Mouse (Mus musculus) adrenal gland, postnatal 4 days (tissue): ENCODE measurements around the gene Dut. TPM values are rescaled to one million over a fixed set of nuclear protein-coding genes. Genes with fewer than 3 reads are reported as not detected.
A peak's percentile ranks its signal among the peaks of the same experiment; 100 is the strongest.

Experiments
- DNase-seq, 2 experiments: peaks; one replicate each; pipeline ENCODE4 v3.0.0; 2021 to 2022; ENCODE audit warnings: low spot score in 2 of 2, mixed read lengths in 2 of 2
- long read RNA-seq, 2 experiments: library from polyadenylated mRNA; stranded (forward); transcript quantifications; one replicate each; pipeline ENCODE4 v2.0.0; 2021
- total RNA-seq, 2 experiments: library from RNA; stranded (reverse); gene quantifications; 2 replicates each; pipeline ENCODE4 v1.2.3; 2021

Dut gene
- total RNA-seq = 10 to 100 TPM; 73.2 to 75.0 TPM
- long read RNA-seq, experiment 1, transcript Dut-201 (6 exons, 1,950 nt) = major isoform, 29 of 66 reads
- long read RNA-seq, experiment 1, transcript Dut-202 (7 exons, 1,020 nt) = minor isoform, 12 of 66 reads
- long read RNA-seq, experiment 1, partial matches to known transcripts = 8 of 66 reads
- long read RNA-seq, experiment 1, other reads (novel, unspliced or antisense) = 17 of 66 reads
- long read RNA-seq, experiment 2, transcript Dut-201 (6 exons, 1,950 nt) = major isoform, 35 of 73 reads
- long read RNA-seq, experiment 2, transcript Dut-202 (7 exons, 1,020 nt) = minor isoform, 15 of 73 reads
- long read RNA-seq, experiment 2, partial matches to known transcripts = 4 of 73 reads
- long read RNA-seq, experiment 2, other reads (novel, unspliced or antisense) = 19 of 73 reads

DNA sequence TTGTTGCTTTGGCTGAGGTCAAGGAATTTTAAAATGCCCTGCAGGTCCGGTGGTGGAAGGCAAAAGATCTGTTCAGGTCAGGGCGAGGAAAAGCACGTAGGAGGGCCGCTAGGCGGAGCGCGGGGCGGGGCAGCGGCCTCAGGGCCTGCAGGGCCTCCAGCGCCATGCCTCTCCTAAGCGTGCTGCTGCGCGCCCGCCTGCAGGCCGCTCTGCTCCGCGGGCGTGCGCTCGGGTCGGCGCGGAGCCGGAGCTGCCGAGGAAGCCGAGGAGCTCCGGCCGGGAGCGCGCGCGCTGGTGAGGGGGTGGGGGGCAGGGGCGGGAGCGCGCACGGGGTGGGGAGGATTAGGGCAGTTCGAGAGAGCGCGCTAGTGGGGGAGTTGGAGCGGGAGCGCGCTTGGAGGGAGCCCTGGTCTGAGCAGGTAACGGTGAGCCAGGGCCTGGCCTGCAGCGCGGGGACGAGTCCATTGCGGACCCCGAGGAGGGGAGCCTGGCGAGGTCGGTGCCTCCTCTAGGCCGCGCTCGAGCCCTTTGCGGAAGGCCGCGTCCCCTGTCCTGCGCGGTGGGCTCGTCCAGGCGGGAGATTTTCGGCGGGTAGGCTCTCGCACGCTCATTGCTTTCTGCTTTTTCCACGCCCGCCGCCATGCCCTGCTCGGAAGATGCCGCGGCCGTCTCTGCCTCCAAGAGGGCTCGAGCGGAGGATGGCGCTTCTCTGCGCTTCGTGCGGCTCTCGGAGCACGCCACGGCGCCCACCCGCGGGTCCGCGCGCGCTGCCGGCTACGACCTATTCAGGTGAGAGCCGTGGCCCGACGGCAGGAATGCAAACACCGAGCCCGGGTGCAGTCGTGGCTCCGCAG is at the start of gene Dut:
Gene Dut, plus strand, starts transcription at position 83 of the 854 bp plus-strand sequence.
- DNase-seq = peak; percentile 66 to 84

DNA sequence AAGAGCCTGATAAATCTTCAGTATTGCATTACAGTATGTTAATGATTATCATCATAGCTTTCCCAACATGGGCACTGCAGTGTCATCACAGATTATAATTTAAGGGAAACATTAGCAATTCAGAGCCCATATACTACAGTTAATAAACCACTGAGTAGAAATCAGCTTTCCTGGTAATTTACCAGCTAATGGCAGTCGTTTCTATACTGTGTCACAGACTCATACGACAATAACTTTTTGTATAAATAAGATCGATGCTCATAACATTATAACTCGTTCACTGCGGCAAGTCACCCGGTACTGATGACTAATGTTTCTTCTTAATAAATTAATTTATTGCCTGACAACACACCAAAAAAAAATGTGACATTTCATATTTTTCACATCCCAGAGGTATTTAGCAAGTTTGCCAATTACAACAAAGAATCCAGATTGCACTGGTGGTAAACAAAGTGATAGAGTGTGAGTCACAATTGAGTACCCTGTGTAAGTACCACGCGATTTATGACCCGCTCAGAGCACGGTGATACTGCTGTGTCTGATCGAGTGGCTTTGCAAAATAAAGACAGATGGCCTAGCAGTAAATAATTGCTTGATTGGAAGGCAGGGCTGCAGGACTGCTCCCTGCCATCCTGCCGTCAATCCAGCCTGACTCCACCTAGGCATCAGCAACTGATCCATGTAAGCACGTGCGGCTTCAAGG is 37.9 kb upstream of the Dut start:
- DNase-seq = no peak

DNA sequence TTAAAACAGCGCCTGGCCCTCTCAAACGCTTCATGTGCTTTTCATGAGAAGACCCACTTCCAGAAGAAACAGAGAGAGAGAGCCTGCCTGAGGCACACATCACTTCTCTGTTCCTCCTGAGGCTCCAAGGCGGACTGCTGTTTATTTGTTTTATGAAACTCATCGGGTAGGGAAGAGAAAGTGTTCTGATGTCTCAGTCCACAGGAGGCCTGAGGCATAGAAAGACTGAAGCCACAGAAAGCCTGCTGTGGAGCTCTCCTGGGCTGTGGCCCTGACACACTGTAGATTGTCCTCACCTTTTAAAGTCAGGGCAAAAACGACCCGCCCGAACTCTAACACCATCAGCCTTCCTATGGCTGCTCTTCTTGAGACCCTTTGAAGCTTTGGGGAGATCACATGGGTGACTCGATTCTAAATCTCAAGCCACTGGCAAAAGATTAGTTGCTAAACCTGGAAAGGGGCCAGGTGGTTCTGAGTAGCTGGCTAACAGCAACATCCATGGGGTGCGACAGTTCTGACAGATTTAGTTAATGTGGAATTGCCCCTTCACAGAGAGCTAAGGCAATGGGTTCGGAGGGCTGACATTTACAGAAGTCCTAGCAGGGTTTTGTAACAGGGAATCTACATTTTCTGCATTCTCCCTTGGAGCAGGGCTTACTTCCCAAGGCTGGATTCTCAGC is 35.0 kb upstream of the Dut start:
- DNase-seq = no peak

DNA sequence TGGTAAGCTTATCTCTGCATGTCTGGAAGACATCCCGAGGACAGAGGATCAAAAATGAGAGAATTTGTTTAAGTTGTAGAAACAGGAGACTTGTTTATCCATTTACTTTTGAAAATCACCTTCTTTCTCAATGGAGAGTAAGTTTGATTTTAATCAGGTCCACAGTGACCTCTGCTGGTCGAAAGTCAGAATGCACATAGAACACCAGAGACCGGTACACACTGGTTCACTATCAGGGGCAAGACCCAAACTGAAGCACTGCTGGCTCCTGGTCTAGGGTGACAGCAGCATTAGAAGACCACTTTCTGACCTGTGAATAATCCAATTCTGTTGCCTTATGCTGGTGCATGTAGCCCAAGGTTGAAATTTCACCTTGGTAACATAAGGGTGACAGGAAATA is 32.4 kb upstream of the Dut start:
- DNase-seq = peak; percentile 19 to 22

DNA sequence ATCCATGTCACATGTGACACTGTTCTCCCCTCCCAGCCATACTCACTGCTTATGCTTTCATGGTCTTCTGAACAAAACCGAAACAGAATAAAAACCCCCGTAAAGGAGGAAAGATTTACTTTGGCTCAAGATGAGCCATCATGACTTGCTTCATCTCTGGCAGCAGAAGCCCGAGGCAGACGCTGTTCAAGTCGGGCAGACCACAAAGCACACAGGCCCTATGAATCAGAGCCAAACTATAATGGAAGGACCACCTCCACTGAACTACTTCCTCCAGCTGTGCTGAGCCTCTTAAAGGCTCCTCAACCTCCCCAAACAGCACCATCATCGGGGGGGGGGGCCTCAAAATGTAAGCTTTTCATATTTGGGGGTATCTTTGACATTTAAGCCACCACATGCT is 29.7 kb upstream of the Dut start:
- no peak for DNase-seq

DNA sequence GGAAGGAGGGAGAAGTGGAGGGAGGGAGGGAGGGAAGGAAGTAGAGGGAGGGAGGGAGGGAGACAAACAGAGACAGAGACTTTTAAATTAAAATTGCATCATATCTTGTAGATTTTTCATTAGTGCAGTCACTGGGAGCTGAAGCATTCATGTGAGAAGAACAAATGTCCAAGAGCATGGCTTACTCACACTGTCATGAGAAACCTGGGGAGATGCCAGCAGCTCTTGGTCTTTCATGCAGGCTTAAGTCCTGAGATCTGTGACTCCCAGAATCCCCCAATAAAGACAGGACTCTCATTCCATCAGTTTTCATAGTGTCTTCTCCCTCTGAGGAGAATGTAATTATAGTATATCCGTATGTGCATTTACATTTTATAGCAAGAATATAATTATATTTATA is 28.4 kb upstream of the Dut start:
- DNase-seq = no peak

DNA sequence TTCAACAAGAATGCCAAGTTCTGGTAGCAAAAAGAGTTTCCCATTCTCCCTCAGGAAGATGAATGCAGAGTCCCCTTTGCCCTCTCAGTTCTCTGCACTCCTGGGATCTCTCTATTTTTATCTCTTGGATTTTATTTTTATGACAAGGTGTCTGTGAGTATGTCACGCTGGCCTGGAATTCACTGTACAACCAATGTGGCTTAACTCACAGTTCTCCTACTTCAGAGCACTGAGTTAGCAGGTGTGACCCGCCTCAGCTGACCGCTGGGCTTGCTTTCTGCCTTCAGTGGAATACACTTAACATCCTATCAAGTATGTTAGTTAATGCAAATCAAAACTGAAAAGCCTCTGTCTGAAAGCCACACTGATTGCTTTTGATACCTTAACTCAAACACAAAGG is 27.7 kb upstream of the Dut start:
- DNase-seq = no peak

DNA sequence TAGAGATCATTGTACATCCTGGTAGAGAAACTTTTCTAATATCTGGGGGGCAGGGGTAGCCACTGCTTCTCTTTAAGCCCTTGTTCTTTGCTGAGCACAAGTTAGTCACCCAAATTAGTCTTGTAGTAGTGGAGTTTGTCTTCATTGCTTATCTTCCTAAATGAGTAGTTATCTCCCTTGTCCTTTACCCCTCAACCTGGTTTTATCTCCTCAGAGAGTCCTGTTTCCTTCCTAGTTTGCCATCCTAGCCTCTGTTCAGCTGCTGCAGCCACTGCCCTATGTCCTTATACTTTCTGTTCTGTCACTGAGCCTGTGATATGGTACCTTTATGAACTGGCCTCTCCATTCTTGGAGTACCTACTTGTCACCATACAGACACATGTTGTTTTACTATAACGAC is 25.3 kb upstream of the Dut start:
- DNase-seq = no peak

DNA sequence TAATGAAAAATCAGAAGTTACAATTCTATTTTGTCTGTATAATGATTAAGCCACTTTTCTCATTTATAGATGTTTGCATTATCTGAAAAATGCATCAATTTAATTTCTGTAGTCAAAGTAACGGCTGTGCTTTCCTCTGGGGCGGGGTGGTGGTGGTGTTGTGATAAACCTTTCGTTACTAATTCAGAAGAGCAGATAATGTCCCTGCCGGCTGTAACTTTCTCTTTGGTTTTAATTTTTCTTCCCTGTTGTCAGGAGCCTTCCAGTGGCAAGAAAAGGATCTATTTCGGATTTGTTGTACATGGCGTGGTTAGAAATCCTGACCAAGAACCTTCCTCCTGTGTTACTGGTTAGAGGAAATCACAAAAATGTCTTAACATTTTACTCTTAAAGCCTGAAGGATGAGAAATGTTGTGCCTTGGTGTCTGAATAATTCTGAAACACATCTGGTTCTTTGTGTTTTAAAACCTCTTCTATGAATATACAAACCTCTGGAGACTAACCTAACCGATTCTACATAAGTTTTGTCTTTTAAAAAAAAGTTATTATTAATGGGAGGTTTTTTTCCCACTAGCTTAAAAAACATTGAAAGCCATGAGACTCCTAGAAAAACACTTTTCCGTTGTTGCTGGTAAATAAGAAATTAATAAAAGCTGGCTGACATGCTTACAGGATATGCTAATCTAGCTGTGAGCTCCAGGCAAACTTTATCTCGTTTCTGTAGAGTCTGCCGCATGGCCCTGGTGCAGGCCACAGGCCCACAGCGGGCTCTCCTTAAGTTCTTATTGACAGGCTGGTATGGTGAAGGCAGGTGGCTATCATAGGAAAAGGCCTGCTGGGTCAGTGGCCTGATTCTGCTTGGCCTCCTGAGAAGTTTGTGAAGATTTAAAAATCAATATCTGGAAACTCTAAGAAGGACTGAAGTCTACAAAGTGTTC is 18.2 kb upstream of the Dut start:
- DNase-seq = no peak

DNA sequence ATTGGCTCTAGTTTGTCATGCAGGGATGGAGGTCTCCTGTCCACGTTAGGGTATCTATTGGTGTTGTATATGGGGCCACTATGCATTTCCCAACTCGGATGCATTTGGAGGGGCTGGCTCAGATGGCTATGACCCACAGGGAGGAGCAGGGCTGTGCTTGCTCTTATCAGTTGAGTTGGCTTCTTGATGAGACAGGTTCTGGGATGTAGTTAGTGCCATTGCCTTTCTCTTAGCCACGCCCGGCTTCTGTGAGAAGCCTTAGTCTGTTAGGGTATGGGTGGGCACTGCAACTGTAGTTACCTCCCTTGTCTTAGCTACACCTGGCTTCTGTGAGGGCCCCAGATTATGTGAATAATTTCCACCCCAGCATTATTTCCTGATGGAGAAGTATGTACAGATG is 14.8 kb upstream of the Dut start:
- no peak for DNase-seq

DNA sequence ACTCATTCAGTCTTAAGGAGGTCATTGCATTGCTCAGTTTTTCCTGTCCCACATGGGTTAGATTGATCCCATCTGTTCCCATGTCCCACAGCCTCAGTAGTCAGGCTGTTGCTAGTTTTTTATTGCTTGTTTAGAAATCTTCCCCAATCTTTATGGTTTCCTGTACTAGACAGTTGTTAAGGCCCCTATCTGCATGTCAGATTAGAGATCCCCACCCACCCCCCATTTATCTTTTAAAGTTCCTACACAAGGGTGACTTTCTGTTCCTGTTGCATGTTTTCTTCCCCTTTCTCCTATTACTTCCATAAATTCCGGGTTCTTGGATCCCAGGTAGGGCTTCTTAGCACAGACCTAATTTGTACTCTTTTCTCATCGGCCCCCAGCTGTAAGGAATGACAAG is 13.5 kb upstream of the Dut start:
- no peak for DNase-seq

DNA sequence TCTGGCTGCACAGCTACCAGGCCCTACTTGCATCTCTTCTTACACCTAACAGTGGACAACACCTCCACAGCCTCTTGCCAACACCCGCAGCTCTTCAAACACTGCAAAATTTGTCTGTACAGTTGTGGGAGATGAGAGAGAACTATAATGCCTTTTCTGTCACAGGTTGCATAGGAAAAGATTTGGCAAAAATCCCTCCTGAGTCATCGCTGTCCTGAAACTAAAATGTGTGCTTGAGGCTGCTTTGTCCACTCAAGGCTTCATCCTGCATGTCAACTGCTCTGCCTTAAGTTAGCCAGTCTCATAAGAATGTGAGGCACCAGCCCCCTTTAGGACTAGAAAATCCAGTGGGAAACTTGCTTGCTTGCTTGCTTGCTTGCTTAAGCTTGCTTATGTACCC is 12.9 kb upstream of the Dut start:
- no peak for DNase-seq

DNA sequence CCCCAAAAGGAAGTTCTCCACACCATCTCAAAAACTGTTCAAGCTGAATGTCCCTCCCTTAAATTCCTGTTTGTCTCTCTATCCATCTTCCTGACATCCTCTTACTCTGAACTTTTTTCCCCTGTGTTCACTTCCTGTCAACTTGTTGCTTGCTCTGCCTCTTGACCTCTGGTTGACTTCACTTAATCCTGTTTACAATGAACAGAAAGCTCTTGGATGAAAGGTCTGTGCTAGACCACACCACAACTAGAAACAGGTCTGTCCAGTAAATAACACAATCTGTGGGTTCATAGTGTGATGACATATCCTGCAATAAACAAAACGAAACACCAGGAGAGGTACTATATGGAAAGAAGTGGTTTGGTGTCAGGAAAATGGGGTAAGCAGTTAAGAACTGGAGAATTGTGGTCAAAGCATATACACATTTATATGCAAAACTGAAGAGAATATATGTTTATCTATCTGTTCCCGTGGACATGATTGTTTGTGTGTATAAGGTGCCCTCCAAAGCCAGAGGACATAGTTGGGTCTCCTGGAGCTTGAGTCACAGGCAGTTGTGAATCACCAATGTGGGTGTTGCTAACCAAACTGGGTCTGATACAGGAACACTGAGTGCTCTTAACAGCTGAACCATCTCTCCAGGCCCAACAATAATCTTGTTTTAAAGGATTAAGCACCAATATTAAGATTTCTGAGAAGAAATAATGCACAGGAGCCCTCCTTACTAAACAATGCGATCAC is 1.3 kb upstream of the Dut start:
- DNase-seq = no peak

DNA sequence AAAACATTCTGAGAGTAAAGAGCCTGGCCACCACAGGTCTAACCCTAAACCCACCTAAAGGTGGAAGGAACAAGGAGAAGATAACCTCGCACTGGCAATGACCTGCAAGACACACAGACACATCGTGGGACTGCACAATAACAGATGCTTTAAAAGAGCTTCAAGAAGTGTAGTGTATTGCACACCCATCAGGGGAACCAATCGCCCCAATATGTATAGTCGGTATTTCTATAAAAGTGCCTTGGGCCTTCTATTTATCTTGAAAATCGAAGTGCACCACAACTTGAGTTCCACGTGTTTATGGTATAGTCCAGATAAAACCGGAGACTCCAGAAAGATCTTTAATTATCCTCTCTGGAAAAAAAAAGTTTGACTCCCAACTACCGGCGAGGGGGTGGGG is 321 bp upstream of the Dut start:
- no peak for DNase-seq

DNA sequence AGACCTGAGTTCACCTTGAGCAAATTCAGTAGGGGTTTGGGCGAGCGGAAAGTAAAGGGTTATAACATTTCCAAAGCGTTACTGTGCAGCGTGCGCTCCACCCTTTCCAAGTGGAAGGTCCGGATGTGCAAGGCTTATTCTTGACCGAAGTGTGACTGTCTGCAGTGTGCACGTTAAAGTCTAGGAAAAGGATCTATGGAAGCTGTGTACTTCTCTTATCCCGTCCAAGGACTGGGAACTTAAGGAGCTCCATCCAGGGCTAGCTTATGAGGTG is 909 bp downstream of the Dut start:
- no peak for DNase-seq

DNA sequence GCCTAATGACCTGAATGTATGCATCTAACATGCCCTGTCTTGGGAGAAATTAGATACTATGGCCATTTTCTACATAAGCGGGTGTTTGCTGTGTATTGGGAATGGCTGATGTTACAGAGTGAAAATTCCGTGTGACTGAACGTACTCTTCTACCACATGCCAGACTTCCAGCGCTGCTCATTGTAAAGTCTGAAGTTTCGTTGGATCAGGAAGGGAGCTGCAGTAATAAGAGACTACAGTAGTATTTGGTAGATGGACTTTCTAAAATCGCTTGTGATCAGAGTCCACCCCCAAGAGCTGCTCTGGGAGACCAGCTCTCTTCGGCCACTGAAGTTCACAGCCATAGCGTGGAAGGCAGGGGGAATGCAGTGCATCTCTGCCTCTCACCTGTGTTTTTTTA is 1.3 kb downstream of the Dut start:
- DNase-seq = no peak

DNA sequence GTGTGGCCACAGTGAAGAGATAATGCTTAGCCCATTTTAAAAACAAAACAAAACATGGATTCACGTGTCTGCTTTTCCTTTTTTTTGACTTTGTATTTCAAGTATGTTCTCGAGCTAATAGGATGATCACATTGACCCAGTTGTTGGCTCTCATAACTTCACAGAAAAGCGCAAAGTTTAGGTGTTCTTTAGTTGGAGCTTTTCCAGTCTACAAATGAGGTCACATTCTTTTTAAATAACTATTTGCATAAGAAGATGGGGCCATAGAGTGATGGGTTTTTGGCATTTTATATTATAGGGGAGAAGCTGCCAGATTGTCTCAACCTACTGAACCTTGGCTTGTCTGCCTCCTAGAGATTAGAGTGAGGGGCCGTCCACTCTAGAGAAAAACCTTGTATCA is 2.3 kb downstream of the Dut start:
- DNase-seq = no peak

DNA sequence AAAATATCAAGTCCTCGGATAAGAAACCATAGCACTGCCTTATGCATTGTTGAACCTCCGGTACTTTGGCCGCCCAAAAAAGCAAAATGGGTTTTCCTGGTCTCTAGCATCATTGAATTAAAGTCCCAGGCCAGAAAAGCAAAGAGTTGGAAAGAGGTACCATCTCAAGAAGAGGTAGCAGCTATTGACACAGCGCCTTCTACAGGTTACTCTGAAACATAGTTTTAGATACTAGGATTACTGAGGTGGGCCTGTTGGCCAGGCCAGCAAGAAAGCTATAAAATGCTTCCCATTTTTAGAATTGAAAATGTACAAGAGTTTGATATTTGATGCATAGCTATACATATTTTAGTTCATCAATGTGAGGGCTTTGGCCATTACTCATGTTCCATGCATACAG is 2.9 kb downstream of the Dut start:
- no peak for DNase-seq

DNA sequence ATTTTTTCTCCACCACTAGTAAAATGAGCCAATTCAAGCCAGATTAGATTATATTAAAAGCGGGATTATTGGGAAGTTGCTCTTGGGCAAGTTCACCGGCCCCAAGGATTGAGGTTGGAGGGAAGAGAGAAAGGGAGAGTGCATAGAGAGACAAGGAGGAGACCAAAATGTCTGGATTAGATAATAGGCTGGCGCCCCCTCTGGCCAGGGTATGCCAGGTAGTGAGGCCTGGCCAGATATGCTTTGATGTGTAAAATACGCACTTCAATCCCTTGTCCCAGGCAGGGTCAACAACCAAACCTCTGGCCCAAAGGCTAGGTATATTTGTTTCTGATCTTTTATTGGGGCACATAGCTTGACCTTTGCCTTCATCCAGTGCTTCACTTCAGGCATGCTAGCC is 4.8 kb downstream of the Dut start:
- no peak for DNase-seq

DNA sequence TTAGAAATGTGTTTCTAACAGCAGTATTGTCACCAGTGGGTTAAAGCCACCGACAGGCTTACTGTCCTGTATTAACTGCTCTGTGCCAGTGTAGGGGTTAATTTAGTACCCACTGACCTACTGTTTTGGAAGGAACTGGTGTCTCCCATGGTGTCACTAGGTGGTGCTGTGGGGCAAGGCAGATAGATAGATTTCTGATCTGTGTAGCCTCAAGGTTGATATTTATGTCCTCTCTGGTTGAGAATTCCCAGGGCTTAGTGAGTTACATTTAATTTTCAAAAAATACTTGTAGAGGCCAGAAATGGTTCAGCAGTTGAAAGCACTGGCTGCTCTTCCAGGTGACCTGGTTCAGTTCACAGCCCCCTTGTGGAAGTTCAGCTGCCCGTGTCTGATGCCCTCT is 5.3 kb downstream of the Dut start:
- DNase-seq = no peak
